Comparison of ENCODE assay signal across 15 mouse cellular contexts in the genomic region with DNA sequence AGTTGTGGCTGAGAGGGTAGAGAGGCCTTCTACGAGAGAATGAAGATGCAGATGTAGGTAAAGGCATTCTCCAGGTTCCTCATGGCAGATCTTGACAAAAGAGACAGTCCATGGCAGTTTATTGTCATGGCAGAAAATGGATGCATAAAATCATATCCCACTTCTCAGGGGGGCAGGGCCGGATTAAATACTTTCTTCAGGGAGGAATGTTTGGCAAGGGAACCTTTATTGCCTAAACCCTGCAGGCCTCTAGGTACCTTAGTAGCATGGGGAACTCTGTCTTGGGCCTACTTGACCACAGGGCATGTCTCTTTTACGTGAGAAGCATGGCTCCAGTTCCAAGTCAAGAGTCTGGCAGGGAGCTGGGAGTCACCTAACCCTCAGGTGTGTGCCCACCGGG.
"Had no signal": no experiment of that assay in that cellular context is flagged by ENCODE, and none has a peak within 500 bp of the region (broad histone marks: within the 10 kb centered on the region; RNA-seq: fewer than 3 reads in every experiment).

No protein-coding gene starts in this region.

- H3K9me3 ChIP-seq: neural tube, embryonic 13.5 days; neural tube, embryonic 15.5 days; stomach, embryonic 15.5 days had no signal

- H3K4me3 ChIP-seq: neural tube, embryonic 13.5 days; neural tube, embryonic 15.5 days; stomach, embryonic 15.5 days had no signal

- H3K36me3 ChIP-seq: neural tube, embryonic 13.5 days; neural tube, embryonic 15.5 days; stomach, embryonic 15.5 days had no signal

- H3K27me3 ChIP-seq: neural tube, embryonic 13.5 days; neural tube, embryonic 15.5 days; stomach, embryonic 15.5 days had no signal

- DNase-seq: right cerebral cortex, adult 18-20 months; right cerebral cortex, postnatal 14 days; right cerebral cortex, postnatal 25 days; right cerebral cortex, postnatal 4 days; spleen, adult 18-20 months; thymus, adult 18-20 months; thymus, adult 2 months; thymus, postnatal 14 days; thymus, postnatal 25 days; thymus, postnatal 36 days; thymus, postnatal 4 days had no signal

- H3K27ac ChIP-seq: neural tube, embryonic 13.5 days; neural tube, embryonic 15.5 days; stomach, embryonic 15.5 days; stomach, postnatal 0 days had no signal

- H3K4me1 ChIP-seq: neural tube, embryonic 13.5 days; neural tube, embryonic 15.5 days; stomach, embryonic 15.5 days had no signal
